Mouse (Mus musculus) ES-E14 (cell line): Measurements from ENCODE around the gene Sephs1.

Experiments
- CHD2 ChIP-seq: IDR thresholded peaks from 2 replicates; pipeline ENCODE4 v1.6.1; 2014; ENCODE audit warnings: mild to moderate bottlenecking, low read depth, low read length, inconsistent platforms
- HCFC1 ChIP-seq: IDR thresholded peaks from 2 replicates; pipeline ENCODE4 v1.6.1; 2012; ENCODE audit warnings: low read length, inconsistent platforms, borderline replicate concordance; ENCODE audit not compliant: insufficient read depth
- MAFK ChIP-seq: IDR thresholded peaks from 2 replicates; pipeline ENCODE4 v1.6.1; 2014; ENCODE audit warnings: mild to moderate bottlenecking, low read depth, low read length, inconsistent platforms; ENCODE audit not compliant: insufficient read depth
- ZNF384 ChIP-seq: IDR thresholded peaks from 2 replicates; pipeline ENCODE4 v1.6.1; 2012; ENCODE audit warnings: low read depth, low read length, inconsistent platforms

DNA sequence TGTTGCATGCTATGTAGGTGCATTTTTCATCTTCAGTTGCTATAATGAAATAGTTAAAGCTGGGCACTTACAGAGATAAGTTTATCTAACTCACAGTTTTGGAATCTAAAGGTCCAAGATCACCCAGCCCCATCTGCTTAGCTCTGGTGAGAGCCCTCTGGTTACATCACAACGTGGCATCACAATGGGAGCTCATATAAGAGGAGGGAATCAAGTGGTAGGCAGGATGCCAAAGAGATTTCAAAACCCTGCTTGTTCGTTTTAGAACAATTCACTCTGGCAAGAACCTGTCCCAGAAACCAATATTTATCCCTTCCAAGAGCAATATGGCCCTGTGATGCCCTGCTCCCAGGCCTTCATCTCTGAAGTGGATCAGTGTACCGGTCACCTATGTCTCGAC, 49.2 kb upstream of the Sephs1 start:
- TF ChIP-seq MAFK (no peak), ZNF384 (no peak), HCFC1 (no peak), CHD2 (no peak)
